Mouse (Mus musculus): Measurements from ENCODE around the gene Tmigd3.

- TF ChIP-seq CTCF (IDR thresholded peaks at IDR 0.05; ENCODE audit: borderline replicate concordance, control insufficient read depth, extremely low read depth, insufficient read depth, low read length, poor library complexity) (no peak), POLR2A (IDR thresholded peaks at IDR 0.05; ENCODE audit: control insufficient read depth, extremely low read depth, insufficient read depth, low read length, poor library complexity) (no peak)
Observed at GRCm38 (mm10) chr3:105831584-105831983, 39.1 kb upstream of the Tmigd3 start.
